Mouse (Mus musculus) right cerebral cortex, postnatal 36 days (tissue): Measurements from ENCODE around the gene Cd9.

Experiments used
- DNase-seq, 2 experiments: peaks; one replicate each; pipeline ENCODE4 v3.0.0; 2022; ENCODE audit warnings: low spot score in 2 of 2, mixed read lengths in 1 of 2

The Cd9 gene

DNA sequence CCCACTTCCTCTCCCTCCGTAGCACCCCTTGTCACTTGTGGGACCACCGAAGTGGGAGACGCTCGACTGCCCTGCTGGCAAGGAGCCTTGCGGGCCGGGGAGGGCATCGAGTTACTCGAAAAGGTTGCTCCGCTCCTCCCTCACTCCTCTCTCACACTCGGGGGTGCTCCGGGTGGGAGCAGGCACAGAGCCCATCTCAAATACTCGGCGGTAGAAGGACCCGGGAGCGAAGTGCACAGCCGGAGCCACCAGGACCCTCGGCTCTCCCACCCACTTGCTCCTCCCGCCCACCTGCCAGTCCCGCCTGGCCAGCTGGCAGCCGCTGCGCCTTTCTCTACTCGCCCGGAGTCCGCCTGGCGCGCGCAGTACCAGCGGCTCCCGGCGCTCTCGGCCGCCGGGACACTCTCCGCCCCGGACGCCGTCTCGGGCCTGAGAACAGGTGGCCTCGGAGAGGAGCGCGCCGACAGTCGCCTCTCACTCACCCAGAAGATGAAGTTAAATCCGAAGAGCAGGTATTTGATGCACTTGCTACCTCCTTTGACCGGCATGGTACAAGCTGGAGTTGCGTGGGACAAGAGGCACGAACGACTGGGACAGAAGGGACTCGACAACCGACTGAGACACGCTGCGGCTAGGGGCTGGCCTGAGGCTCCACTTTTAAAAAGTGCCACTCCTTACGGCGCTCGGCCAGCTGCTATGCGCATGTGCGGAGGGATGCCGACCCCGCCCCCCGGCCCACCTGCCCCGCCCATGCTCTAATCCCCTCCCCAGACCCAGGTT, at the start of gene Cd9:
Gene Cd9, minus strand, starts transcription at position 700 of the 780 bp plus-strand sequence.
- no peak for DNase-seq

DNA sequence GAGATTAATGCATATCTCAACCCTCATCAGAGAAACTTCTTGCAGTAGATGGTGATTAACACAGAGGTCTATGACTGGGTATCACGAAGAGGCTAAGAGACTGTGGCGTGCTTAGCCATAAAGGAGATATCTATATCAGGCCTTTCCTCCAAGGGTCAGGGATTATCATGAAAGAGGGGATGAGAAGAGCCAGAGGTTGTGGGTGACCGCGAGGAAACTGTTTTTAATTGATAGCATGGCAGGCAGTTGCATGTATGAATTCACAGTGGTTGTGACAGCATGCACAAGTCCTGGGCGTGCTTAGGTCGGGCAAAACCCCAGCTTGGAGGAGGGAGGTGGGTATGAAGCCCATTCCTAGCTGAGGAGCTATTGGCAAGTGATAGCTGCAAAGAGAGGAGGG, 46.7 kb upstream of the Cd9 start:
- DNase-seq = no peak

DNA sequence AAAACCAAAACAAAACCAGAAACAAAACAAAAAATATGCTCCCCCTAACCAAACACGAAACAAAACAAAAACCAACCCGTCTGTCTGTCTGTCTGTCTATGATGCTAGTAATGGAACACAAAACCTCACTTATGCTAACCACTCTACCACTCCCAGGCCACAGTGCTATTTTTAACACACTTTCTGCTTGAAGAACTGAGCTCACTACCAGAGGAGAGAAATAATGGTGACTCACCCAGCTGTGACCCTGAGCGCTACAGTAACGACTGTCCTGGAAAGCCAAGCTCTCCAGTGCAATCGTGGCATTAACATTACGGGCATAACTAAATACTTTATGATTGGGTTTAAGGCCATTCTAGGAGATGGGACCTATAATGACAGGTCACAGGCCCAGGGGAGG, 46.2 kb upstream of the Cd9 start:
- DNase-seq = no peak

DNA sequence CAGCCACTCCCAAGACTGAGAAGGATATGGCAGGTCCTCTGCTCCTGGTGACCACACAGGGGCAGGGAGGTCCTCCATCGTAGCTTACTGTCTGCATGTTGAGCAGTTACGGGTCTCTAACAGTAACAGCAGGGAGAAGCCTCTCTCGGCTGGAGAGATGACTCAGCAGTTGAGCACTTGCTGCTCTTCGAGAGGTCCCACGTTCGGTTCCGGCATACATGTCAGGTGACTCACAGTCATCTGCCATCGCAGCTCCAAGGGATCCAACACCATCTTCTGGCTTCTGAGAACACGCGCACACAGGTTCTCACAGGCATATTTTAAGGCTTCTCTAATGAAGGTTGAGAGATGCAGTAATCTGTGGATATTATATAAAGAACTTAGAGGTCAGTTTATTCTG, 45.6 kb upstream of the Cd9 start:
- DNase-seq = no peak

DNA sequence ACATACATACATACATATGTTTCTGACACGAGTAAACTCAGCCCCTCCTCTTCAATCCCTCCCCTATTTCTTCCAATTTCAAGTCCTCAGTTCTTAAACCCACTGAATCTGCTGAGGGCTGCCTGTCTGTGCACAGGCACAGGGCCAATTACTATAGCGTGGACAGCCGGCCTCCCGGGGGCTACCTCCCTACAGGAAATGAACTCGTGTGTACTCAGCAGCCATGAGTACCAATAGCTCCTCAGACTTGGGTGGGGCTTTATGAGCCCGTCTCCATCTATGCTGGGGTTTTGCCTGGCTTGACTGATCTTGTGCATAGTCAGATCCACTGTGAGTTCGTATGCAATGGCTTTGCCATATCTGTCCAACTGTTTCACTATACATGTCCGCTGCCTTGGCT, 44.8 kb upstream of the Cd9 start:
- DNase-seq = no peak

DNA sequence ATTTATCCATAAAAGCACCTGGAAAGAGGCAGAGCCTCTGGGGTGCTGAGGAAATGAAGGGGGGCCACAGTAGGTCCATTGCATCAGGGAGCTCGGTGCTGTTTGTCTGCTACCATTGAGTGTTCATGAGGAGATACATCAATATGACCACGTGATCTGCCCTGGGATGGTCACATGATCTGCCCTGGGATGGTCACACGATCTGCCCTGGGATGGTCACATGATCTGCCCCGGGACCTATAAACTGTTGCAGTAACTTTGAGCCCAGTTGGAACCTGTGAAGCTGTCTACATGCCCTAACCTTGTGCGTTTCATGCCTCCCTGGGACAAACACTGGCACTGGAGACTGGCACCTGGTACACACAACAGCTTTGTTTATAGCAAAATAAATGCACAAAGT, 43.9 kb upstream of the Cd9 start:
- DNase-seq = no peak

DNA sequence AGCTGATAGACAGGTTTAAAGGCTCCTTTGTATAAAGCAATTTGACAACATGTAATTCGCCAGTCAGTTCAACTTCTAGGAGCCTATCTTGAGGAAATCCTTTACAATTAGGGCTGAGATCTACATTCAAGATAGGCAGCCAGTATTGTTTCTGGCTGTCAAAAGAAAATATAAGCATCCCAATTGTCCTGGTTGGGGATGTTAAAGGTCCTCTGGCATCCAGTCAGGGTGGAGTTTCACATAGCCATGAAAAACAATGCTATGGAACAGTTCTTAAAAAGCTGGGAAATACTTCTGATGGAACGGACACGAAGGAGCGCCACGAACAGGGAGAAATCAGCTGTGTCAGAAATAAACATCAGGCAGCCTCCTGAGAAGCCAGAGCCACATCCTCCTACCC, 40.4 kb upstream of the Cd9 start:
- DNase-seq = no peak

DNA sequence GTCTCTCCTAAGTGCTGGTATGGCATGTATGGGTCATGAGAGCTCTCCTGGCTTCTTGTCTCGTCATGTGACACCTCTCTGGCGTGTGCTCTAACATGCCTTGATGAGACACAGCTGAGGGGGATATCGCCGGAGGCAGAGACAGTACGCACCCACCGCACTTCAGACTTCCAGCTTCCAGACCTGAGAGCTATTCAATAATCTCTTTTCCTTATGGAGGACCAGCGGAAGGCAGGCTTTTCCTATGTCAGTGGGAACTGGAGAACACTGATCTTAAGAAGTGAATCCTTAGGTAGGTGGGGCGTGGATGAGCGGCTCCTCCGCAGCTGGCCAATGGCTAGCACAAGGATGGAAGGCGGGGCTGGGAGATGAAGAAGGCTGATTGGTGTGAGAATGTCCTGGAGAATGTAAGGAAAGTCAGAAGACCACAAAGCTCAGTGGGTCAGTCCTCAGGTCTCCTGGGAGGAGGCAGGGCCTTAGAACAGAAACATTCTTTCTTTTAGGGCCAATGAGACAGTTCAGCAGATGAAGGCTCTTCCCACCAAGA, 38.6 kb upstream of the Cd9 start:
- no peak for DNase-seq

DNA sequence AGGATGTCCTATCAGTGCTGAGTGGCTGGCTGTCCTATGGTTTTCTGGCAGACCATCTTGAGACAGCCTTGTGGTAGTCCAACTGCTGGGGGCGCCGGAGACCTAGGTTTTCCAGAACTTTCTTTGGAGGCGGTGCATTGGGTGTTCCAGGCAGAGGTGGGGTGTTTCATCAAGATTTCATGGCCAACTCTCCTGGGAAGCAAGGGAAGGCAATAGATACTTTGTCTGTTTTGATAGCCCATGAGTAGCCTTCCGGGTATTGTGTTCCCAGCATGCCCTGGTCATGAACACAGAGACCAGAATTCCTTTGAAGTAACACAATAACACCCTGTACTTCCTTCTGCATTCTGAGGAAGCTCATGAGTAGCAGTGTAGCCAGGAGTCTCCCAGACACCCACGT, 34.9 kb upstream of the Cd9 start:
- DNase-seq = no peak

DNA sequence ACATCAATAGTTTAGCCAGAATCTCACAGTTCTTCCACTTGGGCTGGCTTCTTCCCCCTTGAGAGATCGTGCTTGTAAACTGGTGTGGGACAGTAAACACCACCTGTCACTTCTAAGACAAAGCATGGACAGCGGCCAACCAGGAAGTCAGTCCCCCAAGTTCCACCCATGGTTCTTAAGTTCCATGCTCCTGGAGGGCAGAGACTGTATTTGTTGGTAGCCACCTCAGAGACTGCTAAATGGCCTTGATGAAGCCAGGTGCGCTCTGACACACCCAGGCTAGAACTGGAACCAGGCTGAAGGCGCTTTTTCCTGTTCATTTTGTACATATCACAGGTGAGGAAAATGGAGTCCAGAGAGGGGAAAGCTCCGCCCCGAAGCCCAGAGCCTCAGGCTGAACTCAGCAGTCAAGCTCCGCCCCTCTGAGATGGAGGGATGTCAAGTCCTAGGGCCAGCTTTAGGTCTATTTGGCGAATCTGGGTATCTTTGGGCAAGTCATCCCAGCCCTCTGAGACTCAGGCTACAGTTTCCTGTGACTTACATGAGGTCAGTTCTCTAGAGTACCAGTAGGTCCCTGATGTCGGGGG, 34.1 kb upstream of the Cd9 start:
- DNase-seq = no peak

DNA sequence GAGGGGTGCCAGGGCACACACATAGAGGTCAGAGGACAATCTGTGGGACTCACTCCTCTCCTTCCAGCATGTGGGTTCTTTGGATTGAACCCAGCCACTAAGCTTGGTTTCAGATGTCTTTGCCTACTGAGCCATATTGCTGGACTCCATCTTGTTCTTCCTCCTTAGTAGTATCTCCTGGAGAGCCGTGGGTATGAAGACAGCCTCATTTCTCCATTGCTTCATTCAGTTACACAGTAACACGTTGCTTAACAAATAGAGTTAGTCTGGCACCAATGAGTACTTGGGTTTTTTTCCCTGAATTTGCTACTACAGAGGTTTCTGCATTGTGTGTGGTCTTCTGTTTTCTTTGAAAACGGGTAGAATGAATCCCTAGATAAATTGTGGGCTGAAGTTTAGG, 31.5 kb upstream of the Cd9 start:
- no peak for DNase-seq

DNA sequence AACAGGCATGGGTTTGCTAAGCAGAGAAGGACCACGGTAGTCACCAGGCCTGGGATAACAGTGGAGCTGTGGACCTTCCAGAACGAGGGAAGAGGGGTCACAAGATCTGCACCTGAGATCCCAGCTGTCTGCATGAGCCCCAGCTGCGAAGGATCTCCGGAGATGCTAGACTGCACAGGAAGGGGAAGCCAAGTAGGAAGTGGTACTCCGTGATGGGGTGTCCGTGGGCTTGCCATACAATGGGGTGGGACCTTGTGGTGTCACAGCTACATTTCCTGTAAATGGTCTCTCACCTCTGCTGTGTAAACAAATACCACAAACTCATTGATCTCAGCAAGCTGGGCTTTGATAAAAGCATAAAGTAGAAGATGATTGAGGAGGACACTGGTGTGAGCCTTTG, 29.4 kb upstream of the Cd9 start:
- no peak for DNase-seq

DNA sequence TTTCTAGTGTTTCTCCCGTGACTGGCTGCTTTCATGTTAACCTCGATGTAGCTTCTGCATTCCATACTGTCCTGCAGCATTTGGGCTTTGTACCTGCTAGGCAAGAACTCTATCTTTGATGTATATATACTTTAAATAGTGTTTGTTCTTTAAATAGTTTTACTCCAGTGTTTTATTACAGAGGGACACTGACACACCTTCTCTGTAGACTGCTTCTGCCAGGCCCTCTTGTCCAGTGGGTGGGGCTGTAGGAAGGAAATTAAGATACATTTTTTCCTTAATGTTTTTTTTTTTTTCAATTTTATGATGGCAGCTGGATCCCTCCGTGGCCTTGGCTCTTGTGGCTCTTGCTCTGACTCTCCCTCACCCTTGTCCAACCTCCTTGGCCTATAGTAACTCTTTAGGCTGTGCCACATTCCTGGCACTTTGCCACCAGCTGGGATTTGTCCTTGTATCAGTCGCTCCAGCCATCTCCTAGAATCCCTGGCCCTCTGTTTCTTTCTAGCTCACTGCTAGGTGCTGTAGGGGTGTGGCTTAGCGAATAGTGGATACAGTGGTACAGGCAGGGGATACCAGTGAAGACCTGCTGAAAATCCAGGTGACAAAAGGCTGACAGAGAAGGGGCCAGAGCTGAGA, 27.1 kb upstream of the Cd9 start:
- DNase-seq = no peak

DNA sequence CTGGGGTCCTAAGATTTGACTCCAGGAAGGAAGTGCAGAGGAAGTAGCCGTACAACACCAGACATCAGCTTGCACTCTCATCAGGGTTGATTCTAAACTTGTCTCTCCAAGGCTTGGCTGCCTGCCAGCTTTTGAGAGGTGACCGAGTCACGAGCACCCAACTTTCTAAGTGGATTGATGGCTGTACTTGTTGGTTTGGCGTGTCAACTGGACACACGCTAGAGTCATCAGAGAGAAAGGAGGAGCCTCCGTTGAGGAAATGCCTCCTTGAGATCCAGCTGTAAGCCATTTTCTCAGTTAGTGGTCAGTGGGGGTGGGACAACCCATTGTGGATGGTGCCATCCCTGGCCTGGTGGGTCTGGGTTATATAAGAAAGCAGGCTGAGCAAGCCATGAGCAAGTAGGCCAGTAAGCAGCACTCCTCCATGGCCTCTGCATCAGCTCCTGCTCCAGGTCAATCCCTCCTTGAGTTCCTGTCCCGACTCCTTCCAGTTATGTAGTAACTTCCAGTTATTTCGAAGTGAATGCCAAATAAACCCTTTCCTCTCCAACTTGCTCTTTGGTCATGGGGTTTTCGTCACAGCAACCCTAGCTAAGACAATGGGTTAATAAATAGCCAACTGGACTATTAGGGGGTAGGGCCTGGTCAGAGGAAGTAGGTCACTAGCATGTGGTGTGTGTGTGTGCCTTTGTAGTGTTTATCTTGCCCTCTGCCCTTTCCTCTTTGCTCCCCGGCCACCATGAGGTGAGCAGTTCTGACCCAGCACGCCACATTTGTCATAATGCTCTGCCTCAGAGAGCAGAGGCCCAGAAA, 21.1 kb upstream of the Cd9 start:
- no peak for DNase-seq

DNA sequence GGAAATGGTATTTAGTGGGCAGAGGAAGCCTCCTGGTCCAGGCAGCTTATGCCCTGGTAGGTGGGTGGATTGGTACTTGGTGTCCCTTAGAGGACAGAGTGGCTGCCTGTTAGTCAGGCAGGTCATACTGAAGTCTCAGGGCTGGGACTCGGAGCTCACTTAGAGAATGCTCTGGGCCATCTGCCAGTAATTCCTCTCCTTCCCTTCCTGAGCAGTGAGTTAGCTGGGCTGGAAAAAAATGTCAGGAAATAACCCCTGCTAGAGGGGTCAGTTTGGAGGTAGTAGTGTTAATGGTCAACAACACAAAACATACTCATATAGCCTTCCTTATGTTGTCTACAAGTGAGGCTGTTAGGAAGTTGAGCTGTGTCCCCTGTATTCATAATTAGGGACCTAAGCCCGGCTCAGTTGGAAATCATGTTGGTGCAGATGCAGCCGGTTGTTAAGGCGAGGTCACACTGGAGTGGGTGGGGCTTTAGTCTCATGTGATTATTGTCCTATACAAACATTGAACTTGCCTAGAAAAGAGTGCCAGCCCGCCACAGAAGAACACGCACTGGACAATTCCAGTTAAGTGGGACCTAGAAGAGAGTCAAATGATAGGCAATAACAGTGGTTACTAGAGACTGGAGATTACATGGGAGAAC, 18.5 kb upstream of the Cd9 start:
- no peak for DNase-seq

DNA sequence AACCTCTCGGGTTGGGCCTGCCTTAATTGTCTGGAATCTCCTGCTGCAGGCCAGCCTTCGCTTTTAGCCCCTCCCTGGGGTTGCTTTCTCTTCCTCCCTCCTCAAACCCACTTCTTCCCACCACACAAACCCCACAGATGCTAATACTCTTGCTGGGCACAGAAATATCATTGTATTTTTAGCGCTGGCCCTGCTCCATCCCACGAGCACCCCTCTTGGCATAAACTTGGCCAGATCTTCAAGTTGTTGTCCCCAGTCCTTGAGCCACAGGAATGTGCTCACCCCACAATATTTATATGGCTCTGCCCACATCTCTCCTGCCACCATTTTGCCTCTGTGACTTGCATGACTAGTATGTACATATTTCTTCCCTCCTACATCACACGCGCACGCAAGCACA, 16.6 kb upstream of the Cd9 start:
- DNase-seq = no peak

DNA sequence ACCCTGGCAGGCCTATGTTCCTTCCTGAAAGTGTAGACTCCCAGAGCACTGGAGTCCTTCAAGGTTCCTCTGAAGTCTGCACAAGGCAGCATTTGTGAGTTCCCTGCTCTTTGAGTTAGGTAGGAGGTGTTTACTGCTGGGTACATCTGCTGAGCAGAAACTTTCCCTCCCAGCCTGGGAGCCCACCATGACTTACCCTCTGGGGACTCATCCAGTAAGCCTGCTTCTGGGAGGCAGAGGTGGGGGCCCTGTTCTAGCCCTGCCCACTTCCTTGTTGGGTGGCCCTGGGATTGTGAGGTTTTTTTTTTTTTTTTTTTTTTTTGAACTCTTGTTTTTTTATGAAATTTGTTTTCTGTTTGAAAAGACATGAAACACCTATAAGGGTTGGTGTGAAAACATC, 16.1 kb upstream of the Cd9 start:
- DNase-seq = no peak

DNA sequence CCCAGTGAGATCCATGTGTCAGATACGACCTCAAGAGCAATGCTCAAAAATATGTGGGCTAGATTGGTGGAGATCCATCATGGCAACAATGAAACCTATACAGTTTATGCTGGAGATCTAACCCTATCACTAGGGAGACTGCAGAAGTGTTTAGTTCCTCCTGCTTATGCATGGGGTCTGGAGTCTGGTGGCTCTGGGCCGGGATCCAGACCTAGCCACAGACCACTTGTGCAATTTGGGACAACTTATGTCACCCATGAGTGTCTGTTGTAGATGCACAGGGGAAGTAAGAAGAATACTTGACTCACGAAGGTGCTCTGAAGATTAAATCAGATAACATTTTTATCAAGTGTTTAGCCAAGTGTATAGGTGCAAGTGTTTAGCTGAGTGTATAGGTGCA, 15.2 kb upstream of the Cd9 start:
- no peak for DNase-seq

DNA sequence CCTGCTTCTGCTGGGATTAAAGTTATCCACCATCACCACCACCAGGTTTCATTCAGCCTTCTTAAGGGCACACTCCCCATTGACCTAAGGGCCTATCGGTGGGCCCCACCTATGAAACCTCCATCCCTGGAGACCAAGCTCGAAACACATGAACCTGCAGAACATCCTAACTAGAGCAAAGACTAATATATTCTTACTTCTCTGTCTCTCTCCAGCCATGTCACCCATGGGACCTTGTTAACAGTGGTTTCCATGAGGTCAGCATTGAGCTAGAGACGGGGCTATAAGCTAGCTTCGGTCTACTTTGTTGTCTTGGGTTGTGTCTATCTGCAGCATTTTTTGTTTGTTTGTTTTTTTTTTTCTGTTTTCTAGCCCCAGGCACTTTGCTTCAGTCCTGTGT, 11.8 kb upstream of the Cd9 start:
- DNase-seq = no peak

DNA sequence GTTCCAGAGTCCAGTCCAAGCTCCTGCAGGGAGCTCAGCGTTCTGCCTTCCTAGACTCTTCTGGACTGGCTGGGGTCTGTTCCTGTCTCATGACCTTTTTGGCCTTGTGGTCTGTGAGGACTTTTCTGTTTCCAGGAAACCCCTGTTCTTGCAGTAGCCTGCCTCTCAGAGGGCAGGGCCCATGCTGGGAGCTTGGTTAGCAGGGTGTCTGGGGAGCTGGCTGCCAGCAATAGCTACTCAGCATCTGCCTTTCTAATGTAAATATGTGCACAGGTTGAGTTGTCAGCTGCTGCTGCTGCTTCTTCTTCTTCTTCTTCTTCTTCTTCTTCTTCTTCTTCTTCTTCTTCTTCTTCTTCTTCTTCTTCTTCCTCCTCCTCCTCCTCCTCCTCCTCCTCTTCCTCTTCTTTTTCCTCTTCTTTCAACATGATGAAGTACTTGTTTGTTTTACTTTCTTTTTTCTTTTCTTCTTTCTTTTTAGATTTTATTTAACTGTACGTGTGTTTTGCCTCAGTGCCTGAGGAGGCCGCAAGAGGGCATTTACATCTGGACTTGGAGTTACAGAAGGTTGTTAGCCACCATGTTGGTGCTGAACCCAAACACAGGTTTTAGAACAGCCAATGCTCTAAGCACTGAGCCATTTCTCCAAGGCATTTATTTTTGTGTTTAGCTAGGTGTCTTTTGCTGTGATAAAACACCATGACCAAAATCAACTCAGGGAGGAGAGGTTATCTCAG, 10.2 kb upstream of the Cd9 start:
- DNase-seq = no peak

DNA sequence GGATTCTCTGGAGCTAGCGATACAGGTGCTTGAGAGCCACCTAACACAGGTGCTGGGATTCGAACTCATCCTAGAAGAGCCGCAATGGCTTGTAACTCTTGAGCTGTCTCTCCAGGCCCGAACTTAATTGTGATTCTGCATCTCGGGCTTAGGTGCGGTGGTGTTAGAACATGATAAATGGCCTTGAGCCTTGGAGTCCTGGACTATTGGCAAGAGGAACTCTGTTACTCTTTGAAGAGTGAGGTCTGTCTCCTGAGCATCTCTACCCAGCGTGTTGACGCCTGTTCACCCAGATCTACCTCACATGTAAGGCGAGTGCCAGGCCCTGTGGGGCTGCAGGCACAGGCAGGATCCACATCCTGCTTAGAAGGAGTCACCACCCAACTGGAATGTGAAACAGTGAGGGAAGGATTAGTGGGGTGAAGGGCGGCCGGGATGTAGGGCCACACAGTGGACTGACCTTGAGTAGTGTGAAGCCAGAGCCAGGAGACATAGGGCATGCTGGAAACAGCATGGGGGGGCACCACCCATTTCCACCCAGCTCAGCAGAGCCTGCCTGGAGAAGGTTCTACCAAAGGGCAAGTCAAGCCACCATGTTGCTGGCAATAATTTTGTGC, 8.7 kb upstream of the Cd9 start:
- no peak for DNase-seq
